Mouse (Mus musculus) lung, postnatal 0 days (tissue): ENCODE data around the gene Tbc1d16.
"Not testable (repeated sequence)": the region's sequence is repeated elsewhere in the genome, so short reads cannot be mapped to it uniquely, and the experiment has no call there.

Experiments
- CTCF ChIP-seq: IDR thresholded peaks from 2 replicates; pipeline ENCODE4 v1.5.1; 2016; ENCODE audit warnings: antibody characterized with exemption, mild to moderate bottlenecking
- EP300 ChIP-seq: IDR thresholded peaks from 2 replicates; pipeline ENCODE4 v1.6.1; 2016; ENCODE audit warnings: antibody characterized with exemption, mild to moderate bottlenecking, control low read depth

GRCm38 (mm10) chr11:119272492-119272891 lies 44.2 kb upstream of the Tbc1d16 start:
- TF ChIP-seq CTCF, result peak; percentile 65
- TF ChIP-seq EP300, result not testable (repeated sequence)
